11 mouse cellular contexts compared by ENCODE assay signal in genomic region chr7:121677105-121677753, GRCm38 (mm10). TPM values are rescaled to one million over a fixed set of nuclear protein-coding genes. Genes with fewer than 3 reads are reported as not detected.
A peak's percentile ranks its signal among the peaks of the same experiment; 100 is the strongest.
DNase-seq lines count a peak whose midpoint lies in the region; ATAC-seq and TF ChIP-seq lines count a peak whose summit lies in the region.
"Had no signal": no experiment of that assay in that cellular context is flagged by ENCODE, and none has a peak within 500 bp of the region (broad histone marks: within the 10 kb centered on the region; RNA-seq: fewer than 3 reads in every experiment).

No protein-coding gene starts in this region.

- H3K4me2 ChIP-seq in hindbrain, embryonic 15.5 days: no peak overlapping the region
- no peak overlapping the region for H3K4me2 ChIP-seq in hindbrain, embryonic 12.5 days (replicated peaks)
- no peak overlapping the region for H3K4me2 ChIP-seq in midbrain, postnatal 0 days (ENCODE audit: low read depth, low read length, poor library complexity, severe bottlenecking)
- no peak overlapping the region for H3K4me2 ChIP-seq in midbrain, embryonic 15.5 days
- H3K4me2 ChIP-seq: liver, embryonic 11.5 days had no signal

- no peaks in the 10 kb centered on the region for H3K27me3 ChIP-seq in hindbrain, embryonic 15.5 days
- H3K27me3 ChIP-seq in hindbrain, embryonic 12.5 days: no peaks in the 10 kb centered on the region
- H3K27me3 ChIP-seq in midbrain, postnatal 0 days (ENCODE audit: insufficient read depth, low read length): no peaks in the 10 kb centered on the region
- no peaks in the 10 kb centered on the region for H3K27me3 ChIP-seq in midbrain, embryonic 15.5 days (replicated peaks)

- TF ChIP-seq CTCF in midbrain, postnatal 0 days (IDR thresholded peaks at IDR 0.05): no peak

- H3K4me3 ChIP-seq in hindbrain, embryonic 15.5 days: no peak overlapping the region
- H3K4me3 ChIP-seq in hindbrain, embryonic 12.5 days: no peak overlapping the region
- H3K4me3 ChIP-seq in midbrain, postnatal 0 days (ENCODE audit: low read depth, low read length): no peak overlapping the region
- H3K4me3 ChIP-seq in midbrain, embryonic 15.5 days: no peak overlapping the region

- peak; percentile 47 for DNase-seq in midbrain, postnatal 0 days (ENCODE audit: low spot score)
- DNase-seq in cerebellum, postnatal 10 days: peak; percentile 74 to 77
- DNase-seq in retina, embryonic 14.5 days (ENCODE audit: low spot score): no peak
- no peak for DNase-seq in heart, postnatal 14 days
- DNase-seq: gastrocnemius, postnatal 25 days; heart, postnatal 10 days; thymus, adult 18-20 months had no signal

- no peak overlapping the region for H3K9ac ChIP-seq in hindbrain, embryonic 15.5 days
- no peak overlapping the region for H3K9ac ChIP-seq in hindbrain, embryonic 12.5 days
- H3K9ac ChIP-seq in midbrain, postnatal 0 days (replicated peaks; ENCODE audit: low read length, poor library complexity, severe bottlenecking): no peak overlapping the region
- H3K9ac ChIP-seq in midbrain, embryonic 15.5 days: no peak overlapping the region

- no peak overlapping the region for H3K27ac ChIP-seq in hindbrain, embryonic 15.5 days (replicated peaks)
- H3K27ac ChIP-seq in hindbrain, embryonic 12.5 days: no peak overlapping the region
- no peak overlapping the region for H3K27ac ChIP-seq in midbrain, postnatal 0 days (ENCODE audit: low read depth, low read length)
- no peak overlapping the region for H3K27ac ChIP-seq in midbrain, embryonic 15.5 days

- no peaks in the 10 kb centered on the region for H3K9me3 ChIP-seq in hindbrain, embryonic 15.5 days
- H3K9me3 ChIP-seq in hindbrain, embryonic 12.5 days (replicated peaks): no peaks in the 10 kb centered on the region
- H3K9me3 ChIP-seq in midbrain, postnatal 0 days (ENCODE audit: low read length): no peaks in the 10 kb centered on the region
- no peaks in the 10 kb centered on the region for H3K9me3 ChIP-seq in midbrain, embryonic 15.5 days

- H3K36me3 ChIP-seq in hindbrain, embryonic 15.5 days: peaks cover 22% of the 10 kb centered on the region
- peaks cover 10% of the 10 kb centered on the region for H3K36me3 ChIP-seq in hindbrain, embryonic 12.5 days
- peaks cover 4% of the 10 kb centered on the region; the same call in 1 of the 2 replicates for H3K36me3 ChIP-seq in midbrain, postnatal 0 days (ENCODE audit: insufficient read depth, low read length)
- no peaks in the 10 kb centered on the region; the same call in 1 of the 2 replicates for H3K36me3 ChIP-seq in midbrain, embryonic 15.5 days (replicated peaks)

- intact Hi-C loops in heart, postnatal 14 days (cut with DNase I): no loop called here

- H3K4me1 ChIP-seq in hindbrain, embryonic 15.5 days (replicated peaks): peaks cover 11% of the 10 kb centered on the region; the same call in 1 of the 2 replicates
- H3K4me1 ChIP-seq in hindbrain, embryonic 12.5 days: no peaks in the 10 kb centered on the region
- H3K4me1 ChIP-seq in midbrain, postnatal 0 days (ENCODE audit: insufficient read depth, low read length): no peaks in the 10 kb centered on the region
- H3K4me1 ChIP-seq in midbrain, embryonic 15.5 days: no peaks in the 10 kb centered on the region

- peak; percentile 68; the same call in 1 of the 2 replicates for ATAC-seq in hindbrain, embryonic 15.5 days (ENCODE audit: low FRiP score, low read depth)
- ATAC-seq in hindbrain, embryonic 12.5 days (ENCODE audit: low FRiP score): no peak
- ATAC-seq in midbrain, postnatal 0 days (ENCODE audit: low FRiP score): no peak
- no peak; the same call in 1 of the 2 replicates for ATAC-seq in midbrain, embryonic 15.5 days (replicated peaks)

- WGBS in hindbrain, embryonic 15.5 days: 41% methylated on average over 4 of the region's 4 CpGs
- 68% methylated on average over 4 of the region's 4 CpGs for WGBS in hindbrain, embryonic 12.5 days
- WGBS in midbrain, postnatal 0 days: 42% methylated on average over 4 of the region's 4 CpGs
- 54% methylated on average over 4 of the region's 4 CpGs for WGBS in midbrain, embryonic 15.5 days

RNA-seq across cellular contexts. Expression of gene Usp31, which starts 29.8 kb away (rescaled TPM):
- polyA plus RNA-seq in hindbrain, embryonic 15.5 days (2015; fragmentation: Nextera tagmentation; extraction: Ambion mirVana): 3.5 TPM in 2 replicates
- polyA plus RNA-seq in hindbrain, embryonic 12.5 days (2016; fragmentation: Nextera tagmentation; extraction: Ambion mirVana): 3.5 and 3.7 TPM in 2 replicates
- total RNA-seq in midbrain, postnatal 0 days (2014; rRNA removed): 24.1 and 26.0 TPM in 2 replicates
- polyA plus RNA-seq in midbrain, postnatal 0 days (2015; fragmentation: Nextera tagmentation; extraction: Ambion mirVana): 1.7 and 2.1 TPM in 2 replicates
- polyA plus RNA-seq in midbrain, embryonic 15.5 days (2015; fragmentation: Nextera tagmentation; extraction: Ambion mirVana): 3.1 and 3.5 TPM in 2 replicates
- 1 to 10 TPM; 8.5 to 9.0 TPM for total RNA-seq in heart, postnatal 14 days (2021)

RNA-seq across cellular contexts. Expression of gene Scnn1g, which starts 57.0 kb away (rescaled TPM):
- 0.05 and 0.09 TPM in 2 replicates for polyA plus RNA-seq in hindbrain, embryonic 15.5 days (2015; fragmentation: Nextera tagmentation; extraction: Ambion mirVana)
- polyA plus RNA-seq in hindbrain, embryonic 12.5 days (2016; fragmentation: Nextera tagmentation; extraction: Ambion mirVana): 0.10 and 0.12 TPM in 2 replicates
- 0.09 TPM in 1 of 2 replicates, not detected in the other for total RNA-seq in midbrain, postnatal 0 days (2014; rRNA removed)
- 0.05 and 0.10 TPM in 2 replicates for polyA plus RNA-seq in midbrain, postnatal 0 days (2015; fragmentation: Nextera tagmentation; extraction: Ambion mirVana)
- not detected in 2 replicates for polyA plus RNA-seq in midbrain, embryonic 15.5 days (2015; fragmentation: Nextera tagmentation; extraction: Ambion mirVana)
- under 1 TPM in 1 of 2 experiments, not detected in 1; 0.17 TPM for total RNA-seq in heart, postnatal 14 days (2021)
- total RNA-seq: gastrocnemius, postnatal 25 days; heart, postnatal 10 days had no signal
- polyA plus RNA-seq: liver, embryonic 11.5 days had no signal

Comparison
In these comparisons a context has a peak if more than half of its experiments do, and no peak if none do; other contexts are left out.
1. DNase-seq: peak in midbrain, postnatal 0 days (single experiment) and cerebellum, postnatal 10 days (2 of 2); none in retina, embryonic 14.5 days (single experiment) and heart, postnatal 14 days (0 of 2).